23 mouse cellular contexts compared by ENCODE assay signal in the genomic region with DNA sequence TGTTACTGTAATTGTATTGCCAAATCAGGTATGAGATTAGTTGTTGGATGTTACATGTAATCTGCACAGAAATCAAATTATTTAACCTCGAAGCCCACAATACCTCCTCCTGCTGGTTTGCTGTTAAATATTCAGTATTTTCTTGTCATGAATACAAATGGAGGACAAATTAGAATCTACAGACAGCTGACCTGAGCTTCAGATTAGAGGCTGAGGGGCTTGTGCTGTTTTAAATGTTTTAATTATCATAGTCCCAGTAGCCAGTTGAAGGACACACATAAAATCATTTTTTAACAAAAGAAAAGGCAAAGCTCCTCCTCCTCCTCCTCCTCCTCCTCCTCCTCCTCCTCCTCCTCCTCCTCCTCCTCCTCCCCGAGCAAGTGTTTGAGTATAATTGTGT.
"Had no signal": no experiment of that assay in that cellular context is flagged by ENCODE, and none has a peak within 500 bp of the region (broad histone marks: within the 10 kb centered on the region; RNA-seq: fewer than 3 reads in every experiment).

No protein-coding gene starts in this region.

- H3K4me3 ChIP-seq: gastrocnemius, adult 2 months; heart, embryonic 10.5 days; heart, embryonic 12.5 days; hindbrain, embryonic 10.5 days; intestine, embryonic 15.5 days; layer of hippocampus, adult 2 months; left cerebral cortex, adult 2 months; limb, embryonic 10.5 days; limb, embryonic 12.5 days had no signal

- H3K4me1 ChIP-seq: intestine, embryonic 15.5 days had no signal

- H3K36me3 ChIP-seq: heart, embryonic 10.5 days; heart, embryonic 12.5 days; hindbrain, embryonic 10.5 days; intestine, embryonic 15.5 days; limb, embryonic 10.5 days; limb, embryonic 12.5 days had no signal

- ATAC-seq: hindbrain, embryonic 16.5 days; inflammation-experienced regulatory T-cells, adult 6 months; intestine, embryonic 15.5 days; intestine, postnatal 0 days had no signal

- DNase-seq: gastrocnemius, adult 2 months; gastrocnemius, postnatal 10 days; gastrocnemius, postnatal 25 days; heart, adult 18-20 months; heart, postnatal 10 days; heart, postnatal 4 days; kidney, adult 18-20 months; kidney, adult 8-10 months; kidney, postnatal 10 days; kidney, postnatal 25 days; kidney, postnatal 4 days had no signal

- H3K27me3 ChIP-seq: heart, embryonic 12.5 days; intestine, embryonic 15.5 days; limb, embryonic 12.5 days had no signal

- H3K9me3 ChIP-seq: heart, embryonic 10.5 days; heart, embryonic 12.5 days; hindbrain, embryonic 10.5 days; intestine, embryonic 15.5 days; limb, embryonic 10.5 days; limb, embryonic 12.5 days had no signal

- H3K4me2 ChIP-seq: heart, embryonic 12.5 days; intestine, embryonic 15.5 days; limb, embryonic 12.5 days had no signal

- H3K9ac ChIP-seq: heart, embryonic 12.5 days; hindbrain, embryonic 14.5 days; intestine, embryonic 15.5 days; limb, embryonic 12.5 days had no signal

- H3K27ac ChIP-seq: gastrocnemius, adult 2 months; heart, embryonic 10.5 days; hindbrain, embryonic 14.5 days; intestine, embryonic 15.5 days; layer of hippocampus, adult 2 months; left cerebral cortex, adult 2 months; limb, embryonic 10.5 days; limb, embryonic 12.5 days had no signal
